Mouse (Mus musculus) midbrain, embryonic 16.5 days (tissue): ENCODE results near the gene Hao2. TPM values are rescaled to one million over a fixed set of nuclear protein-coding genes. Genes with fewer than 3 reads are reported as not detected.

ENCODE experiments used
- ATAC-seq: fragments of 200-750 bp; cut with Nextera tagmentation; 2 replicates; pipeline ENCODE4 v1.8.0; 2017; ENCODE audit warnings: moderate TSS enrichment
- H3K27ac ChIP-seq: fragments of 300-500 bp; sonication (generic); 2 replicates; pipeline ENCODE4 v1.5.1; 2014; ENCODE audit warnings: mild to moderate bottlenecking, low read length, mixed read lengths
- H3K27me3 ChIP-seq: fragments of 300-500 bp; sonication (generic); 2 replicates; pipeline ENCODE4 v1.6.1; 2014; ENCODE audit warnings: low read depth, low read length, mixed read lengths; ENCODE audit not compliant: control insufficient read depth, insufficient read depth
- H3K36me3 ChIP-seq: fragments of 300-500 bp; sonication (generic); 2 replicates; pipeline ENCODE4 v1.6.1; 2014; ENCODE audit warnings: mild to moderate bottlenecking, low read length, moderate library complexity, mixed read lengths; ENCODE audit not compliant: control insufficient read depth, insufficient read depth
- H3K4me1 ChIP-seq: fragments of 300-500 bp; sonication (generic); 2 replicates; pipeline ENCODE4 v1.6.1; 2014; ENCODE audit warnings: mild to moderate bottlenecking, low read length, mixed read lengths; ENCODE audit not compliant: control insufficient read depth, insufficient read depth
- H3K4me2 ChIP-seq: fragments of 300-500 bp; sonication (generic); 2 replicates; pipeline ENCODE4 v1.6.1; 2014; ENCODE audit warnings: mild to moderate bottlenecking, low read length, mixed read lengths
- H3K4me3 ChIP-seq: fragments of 300-500 bp; sonication (generic); 2 replicates; pipeline ENCODE4 v1.5.1; 2014; ENCODE audit warnings: low read depth, mild to moderate bottlenecking, low read length, moderate library complexity, mixed read lengths
- H3K9ac ChIP-seq: fragments of 300-500 bp; sonication (generic); 2 replicates; pipeline ENCODE4 v1.6.1; 2014; ENCODE audit warnings: low read depth, low read length, mixed read lengths
- H3K9me3 ChIP-seq: fragments of 300-500 bp; sonication (generic); replicated peaks from 2 replicates; pipeline ENCODE4 v1.6.1; 2014; ENCODE audit warnings: mild to moderate bottlenecking, low read length, mixed read lengths; ENCODE audit not compliant: control insufficient read depth, poor library complexity, severe bottlenecking
- WGBS: fragments of 180-500 bp; shearing (Covaris S2); extraction: QIAGEN DNeasy Blood & Tissue Kit; methylation state at CpG from one replicate; pipeline ENCODE4 v1.1.7; 2014; 5-methylcytosine and 5-hydroxymethylcytosine counted together
- polyA plus RNA-seq: library from polyadenylated mRNA; unstranded; fragments of >200 nt; fragmentation: Nextera tagmentation; extraction: Ambion mirVana; gene quantifications from 2 replicates; pipeline ENCODE4 v1.2.1, GENCODE M21; 2015

The Hao2 gene
- polyA plus RNA-seq, 1 experiment from 2014 or later, result not detected

DNA sequence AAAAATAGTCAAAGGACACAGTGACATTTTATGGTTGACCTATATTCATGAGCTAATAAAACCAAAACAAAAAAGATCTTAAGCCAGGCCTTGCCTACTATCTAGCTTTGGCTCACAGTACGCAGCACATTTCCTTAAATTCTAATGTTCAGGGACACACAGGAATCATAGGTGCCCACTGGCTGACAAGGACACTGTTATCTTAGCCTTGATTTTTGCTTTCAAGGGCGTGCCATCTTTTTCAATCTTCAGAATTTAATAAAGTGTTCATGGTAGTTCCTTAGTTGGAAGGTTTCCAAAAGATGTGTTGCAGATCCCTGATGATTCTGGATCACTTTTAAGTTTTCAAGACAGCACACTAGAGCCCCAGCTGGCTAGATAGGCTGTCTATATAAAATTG is 12.2 kb downstream of the Hao2 start:
- Histone ChIP-seq H3K9me3 (no peaks in the 10 kb centered on the region), H3K4me1 (no peaks in the 10 kb centered on the region), H3K27ac (no peak overlapping the region), H3K4me3 (no peak overlapping the region), H3K4me2 (no peak overlapping the region), H3K27me3 (no peaks in the 10 kb centered on the region), H3K9ac (no peak overlapping the region), H3K36me3 (no peaks in the 10 kb centered on the region)
- no peak for ATAC-seq
- WGBS, result 81% methylated on average over 2 of the region's 2 CpGs

DNA sequence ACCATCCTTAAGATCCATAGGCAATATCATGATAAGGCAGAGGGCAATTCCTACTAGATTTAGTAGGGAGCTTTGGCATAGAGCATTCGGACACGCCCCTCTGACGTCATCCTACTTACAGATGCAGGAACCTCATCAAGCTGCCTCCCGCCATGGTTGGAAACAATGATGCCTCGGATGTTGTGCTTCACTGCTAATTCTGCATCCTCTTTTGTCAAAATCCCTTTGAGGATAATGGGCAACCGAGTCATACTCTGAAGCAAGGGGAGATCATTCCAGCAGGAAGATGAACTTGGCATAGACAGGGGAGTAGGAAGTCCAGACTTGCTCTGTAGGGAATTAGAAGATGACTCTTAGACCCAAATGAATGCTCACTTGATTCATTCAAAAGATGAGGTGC is 12.8 kb downstream of the Hao2 start:
- H3K9me3 ChIP-seq, result no peaks in the 10 kb centered on the region
- WGBS, result 74% methylated on average over 6 of the region's 6 CpGs
- H3K36me3 ChIP-seq, result no peaks in the 10 kb centered on the region
- no peak overlapping the region for H3K4me2 ChIP-seq
- ATAC-seq, result no peak
- no peak overlapping the region for H3K27ac ChIP-seq
- no peak overlapping the region for H3K9ac ChIP-seq
- H3K4me3 ChIP-seq, result no peak overlapping the region
- H3K27me3 ChIP-seq, result no peaks in the 10 kb centered on the region
- no peaks in the 10 kb centered on the region for H3K4me1 ChIP-seq

DNA sequence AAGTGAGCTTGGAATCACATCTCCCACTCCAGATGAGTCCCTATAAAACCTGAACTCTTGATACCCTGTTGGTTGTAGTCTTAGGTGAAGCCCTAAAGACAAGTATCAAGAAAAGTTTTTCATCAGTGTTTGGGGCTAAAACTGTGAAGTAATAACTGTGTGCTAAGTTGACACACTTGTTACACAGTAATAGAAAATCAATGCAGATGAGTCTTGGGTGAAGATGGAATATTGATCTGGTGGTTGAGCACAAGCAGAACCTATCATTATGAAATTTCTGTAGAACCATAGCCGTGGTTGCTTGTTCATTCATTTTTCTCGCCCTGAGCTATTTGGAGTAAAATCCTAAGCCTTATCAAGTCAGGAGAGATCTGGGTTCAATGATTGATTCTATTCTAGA is 24.8 kb downstream of the Hao2 start:
- H3K4me1 ChIP-seq, result no peaks in the 10 kb centered on the region
- H3K9me3 ChIP-seq, result no peaks in the 10 kb centered on the region
- no peaks in the 10 kb centered on the region for H3K36me3 ChIP-seq
- no peak overlapping the region for H3K4me2 ChIP-seq
- H3K27ac ChIP-seq, result no peak overlapping the region
- 87% methylated on average over 2 of the region's 2 CpGs for WGBS
- no peaks in the 10 kb centered on the region for H3K27me3 ChIP-seq
- H3K4me3 ChIP-seq, result no peak overlapping the region
- ATAC-seq, result no peak
- no peak overlapping the region for H3K9ac ChIP-seq

GRCm38 (mm10) chr3:98862800-98863199 is 30.2 kb downstream of the Hao2 start:
- H3K4me1 ChIP-seq, result no peaks in the 10 kb centered on the region
- no peaks in the 10 kb centered on the region for H3K27me3 ChIP-seq
- 100% methylated on average over 1 of the region's 1 CpGs for WGBS
- ATAC-seq, result no peak
- H3K9ac ChIP-seq, result no peak overlapping the region
- no peaks in the 10 kb centered on the region for H3K9me3 ChIP-seq
- H3K4me2 ChIP-seq, result no peak overlapping the region
- H3K36me3 ChIP-seq, result no peaks in the 10 kb centered on the region
- H3K4me3 ChIP-seq, result no peak overlapping the region
- no peak overlapping the region for H3K27ac ChIP-seq

- Histone ChIP-seq H3K9me3 (no peaks in the 10 kb centered on the region), H3K4me1 (no peaks in the 10 kb centered on the region), H3K4me3 (no peak within 1 kb of the TSS), H3K36me3 (no peaks in the 10 kb centered on the region), H3K27me3 (no peaks in the 10 kb centered on the region), H3K4me2 (no peak within 1 kb of the TSS), H3K9ac (no peak within 1 kb of the TSS), H3K27ac (no peak within 1 kb of the TSS)
- whole genome bisulfite sequencing, result 94% methylated on average over 3 of the region's 3 CpGs
- ATAC-seq, result no peak
Measured at GRCm38 (mm10) chr3:98859576-98859975, 33.5 kb downstream of the Hao2 start, which contains the start of gene Hsd3b1. Gene Hsd3b1 (minus strand): TSS chr3:98859794.

DNA sequence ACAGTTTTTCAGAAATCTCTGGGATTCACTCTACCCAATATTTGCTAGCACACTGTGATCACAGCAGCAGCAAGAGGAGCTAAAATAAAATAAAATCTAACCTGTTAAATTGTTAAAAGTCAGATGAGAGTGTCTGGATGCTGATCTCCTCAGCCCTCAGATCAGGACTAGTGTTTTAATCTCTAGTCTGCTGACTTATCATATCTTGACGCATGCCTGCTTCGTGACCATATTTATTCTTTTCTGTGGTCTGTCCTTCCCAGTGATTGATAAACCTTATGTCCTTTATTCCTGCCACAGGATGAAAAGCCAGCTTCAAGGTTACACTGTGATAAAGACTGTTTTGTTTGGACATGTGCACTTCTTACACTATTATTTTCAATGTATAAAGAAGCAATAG is 35.0 kb downstream of the Hao2 start:
- Histone ChIP-seq H3K4me3 (no peak overlapping the region), H3K4me2 (no peak overlapping the region), H3K27ac (no peak overlapping the region), H3K4me1 (no peaks in the 10 kb centered on the region), H3K36me3 (no peaks in the 10 kb centered on the region), H3K9me3 (no peaks in the 10 kb centered on the region), H3K9ac (no peak overlapping the region), H3K27me3 (no peaks in the 10 kb centered on the region)
- WGBS, result 91% methylated on average over 2 of the region's 2 CpGs
- no peak for ATAC-seq

DNA sequence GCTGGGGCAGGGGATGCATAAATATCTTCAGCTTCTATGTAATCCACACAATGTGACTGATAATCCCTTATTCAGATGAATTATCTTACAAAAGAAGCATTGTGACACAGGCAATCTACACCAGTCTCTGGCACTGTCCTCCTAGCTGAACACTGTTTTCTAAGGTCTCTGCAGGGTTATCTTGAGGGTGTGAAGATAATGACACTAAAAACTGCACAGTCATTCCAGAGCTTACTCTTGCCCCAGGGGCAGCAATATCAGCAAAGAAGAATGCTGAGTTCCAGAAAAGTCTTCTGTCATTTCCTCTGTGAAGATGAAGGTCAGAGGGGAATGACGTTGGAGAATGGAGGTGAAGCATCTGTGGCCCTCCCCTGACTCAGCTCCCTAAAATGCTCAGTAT is 36.1 kb downstream of the Hao2 start:
- Histone ChIP-seq H3K4me3 (no peak overlapping the region), H3K9me3 (no peaks in the 10 kb centered on the region), H3K27ac (no peak overlapping the region), H3K36me3 (no peaks in the 10 kb centered on the region), H3K27me3 (no peaks in the 10 kb centered on the region), H3K9ac (no peak overlapping the region), H3K4me2 (no peak overlapping the region), H3K4me1 (no peaks in the 10 kb centered on the region)
- ATAC-seq, result no peak
- 86% methylated on average over 1 of the region's 1 CpGs for WGBS

DNA sequence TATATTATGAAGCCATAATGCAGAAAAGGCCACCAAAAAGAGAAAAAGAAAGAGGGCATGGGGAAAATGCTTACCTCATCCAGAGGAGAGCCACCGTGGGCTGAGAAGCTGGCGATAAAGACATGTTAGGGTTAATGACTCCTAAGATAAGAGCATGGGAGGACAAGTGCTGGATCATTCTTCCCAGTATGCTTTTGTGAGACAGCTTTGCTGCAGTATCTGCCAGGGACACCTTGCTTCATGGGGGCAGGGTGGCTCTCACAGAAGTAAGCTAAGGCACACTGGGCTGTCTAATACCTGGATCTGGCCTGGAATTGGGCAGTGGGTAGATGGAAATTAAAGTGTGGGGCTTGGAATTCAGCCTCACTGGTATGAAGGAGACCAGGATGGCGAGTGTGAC is 37.9 kb downstream of the Hao2 start:
- Histone ChIP-seq H3K4me1 (no peaks in the 10 kb centered on the region), H3K9me3 (no peaks in the 10 kb centered on the region), H3K27me3 (no peaks in the 10 kb centered on the region), H3K4me3 (no peak overlapping the region), H3K4me2 (no peak overlapping the region), H3K36me3 (no peaks in the 10 kb centered on the region), H3K9ac (no peak overlapping the region), H3K27ac (no peak overlapping the region)
- 91% methylated on average over 3 of the region's 3 CpGs for WGBS
- ATAC-seq, result no peak

- H3K4me1 ChIP-seq, result no peaks in the 10 kb centered on the region
- no peaks in the 10 kb centered on the region for H3K9me3 ChIP-seq
- 40% methylated on average over 1 of the region's 1 CpGs for WGBS
- no peak overlapping the region for H3K9ac ChIP-seq
- no peak overlapping the region for H3K4me3 ChIP-seq
- no peaks in the 10 kb centered on the region for H3K36me3 ChIP-seq
- ATAC-seq, result no peak
- H3K27ac ChIP-seq, result no peak overlapping the region
- no peak overlapping the region for H3K4me2 ChIP-seq
- H3K27me3 ChIP-seq, result no peaks in the 10 kb centered on the region
Measured at GRCm38 (mm10) chr3:98853685-98854084, 39.4 kb downstream of the Hao2 start.

- H3K4me2 ChIP-seq, result no peak overlapping the region
- no peaks in the 10 kb centered on the region for H3K27me3 ChIP-seq
- no peak overlapping the region for H3K27ac ChIP-seq
- 93% methylated on average over 3 of the region's 3 CpGs for WGBS
- no peaks in the 10 kb centered on the region for H3K36me3 ChIP-seq
- ATAC-seq, result no peak
- no peaks in the 10 kb centered on the region for H3K4me1 ChIP-seq
- H3K9me3 ChIP-seq, result no peaks in the 10 kb centered on the region
- no peak overlapping the region for H3K9ac ChIP-seq
- H3K4me3 ChIP-seq, result no peak overlapping the region
Measured at GRCm38 (mm10) chr3:98853051-98853450, 40.0 kb downstream of the Hao2 start.
